Mouse (Mus musculus): ENCODE measurements around the gene Scfd2. TPM values are rescaled to one million over a fixed set of nuclear protein-coding genes. Genes with fewer than 3 reads are reported as not detected.

Scfd2 gene
- polyA plus RNA-seq, 1 experiment from 2014 or later: 3.7 TPM

DNA sequence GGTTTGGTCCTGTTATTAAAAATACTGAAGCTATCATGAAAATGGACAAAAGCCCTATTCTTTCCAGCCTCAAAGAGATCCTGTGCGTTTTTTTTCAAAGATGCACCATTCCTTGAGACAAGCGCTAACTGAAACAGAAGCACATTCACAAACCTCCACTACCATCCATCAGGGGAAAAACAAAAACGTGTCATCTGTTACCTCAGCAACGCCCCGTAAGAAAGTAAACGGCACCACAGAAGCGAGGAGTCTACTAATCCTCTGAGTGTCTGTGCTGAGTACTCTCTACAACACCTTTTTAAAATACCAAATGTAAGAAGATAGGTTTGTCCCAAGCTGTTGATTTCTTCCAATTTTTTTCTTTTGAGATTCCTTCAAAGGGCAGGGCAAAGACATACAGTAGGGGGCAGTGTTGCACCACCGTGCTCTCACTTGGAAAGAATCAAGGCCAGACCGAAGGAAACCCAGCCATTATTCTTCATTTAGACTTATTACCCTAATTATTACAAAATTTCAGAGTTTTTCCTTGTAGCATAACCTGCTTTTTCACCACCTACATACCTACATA is 97.9 kb downstream of the Scfd2 start:
- H3K36me3 ChIP-seq (ENCODE audit: inconsistent target): no peaks in the 10 kb centered on the region
- no peak overlapping the region for H3K4me3 ChIP-seq (ENCODE audit: inconsistent target)
- no peak overlapping the region for H3K27ac ChIP-seq
- WGBS (ENCODE audit: missing documents): 17% methylated on average over 9 of the region's 9 CpGs
- no peaks in the 10 kb centered on the region for H3K79me2 ChIP-seq (ENCODE audit: inconsistent target)

- WGBS (ENCODE audit: missing documents): 17% methylated on average over 14 of the region's 14 CpGs
- H3K4me3 ChIP-seq (ENCODE audit: inconsistent target): no peak overlapping the region
- H3K27ac ChIP-seq: no peak overlapping the region
- H3K79me2 ChIP-seq (ENCODE audit: inconsistent target): no peaks in the 10 kb centered on the region
- no peaks in the 10 kb centered on the region for H3K36me3 ChIP-seq (ENCODE audit: inconsistent target)
Measured at GRCm38 (mm10) chr5:74432879-74433539, 98.5 kb downstream of the Scfd2 start.

GRCm38 (mm10) chr5:74420615-74421132 is 110.9 kb downstream of the Scfd2 start:
- 59% methylated on average over 5 of the region's 5 CpGs for WGBS (ENCODE audit: missing documents)
- Histone ChIP-seq H3K27ac (no peak overlapping the region), H3K4me3 (ENCODE audit: inconsistent target) (no peak overlapping the region), H3K36me3 (ENCODE audit: inconsistent target) (no peaks in the 10 kb centered on the region), H3K79me2 (ENCODE audit: inconsistent target) (no peaks in the 10 kb centered on the region)

- WGBS (ENCODE audit: missing documents): 97% methylated on average over 3 of the region's 3 CpGs
- no peaks in the 10 kb centered on the region for H3K36me3 ChIP-seq (ENCODE audit: inconsistent target)
- H3K27ac ChIP-seq: no peak overlapping the region
- no peak overlapping the region for H3K4me3 ChIP-seq (ENCODE audit: inconsistent target)
- H3K79me2 ChIP-seq (ENCODE audit: inconsistent target): no peaks in the 10 kb centered on the region
Measured at GRCm38 (mm10) chr5:74412557-74412956, 119.0 kb downstream of the Scfd2 start.

DNA sequence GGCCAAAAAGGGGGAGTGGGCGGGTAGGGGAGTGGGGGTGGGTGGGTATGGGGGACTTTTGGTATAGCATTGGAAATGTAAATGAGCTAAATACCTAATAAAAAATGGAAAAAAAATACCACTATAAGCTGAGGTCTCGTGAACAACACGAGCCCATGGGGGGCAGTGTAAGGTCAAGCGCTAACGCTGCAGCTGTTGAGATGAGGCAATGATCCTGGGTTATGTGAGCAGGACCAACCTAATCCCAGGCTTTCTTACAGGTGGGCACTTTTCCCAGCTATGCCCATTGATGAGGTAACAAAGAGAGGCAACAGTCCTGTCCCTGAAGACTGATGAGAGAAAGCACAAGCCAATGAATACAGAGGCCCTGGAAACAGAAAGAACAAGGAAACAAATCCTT is 126.7 kb downstream of the Scfd2 start:
- no peaks in the 10 kb centered on the region for H3K36me3 ChIP-seq (ENCODE audit: inconsistent target)
- WGBS (ENCODE audit: missing documents): 95% methylated on average over 4 of the region's 5 CpGs
- H3K79me2 ChIP-seq (ENCODE audit: inconsistent target): no peaks in the 10 kb centered on the region
- no peak overlapping the region for H3K4me3 ChIP-seq (ENCODE audit: inconsistent target)
- H3K27ac ChIP-seq: no peak overlapping the region

GRCm38 (mm10) chr5:74404083-74404482 is 127.5 kb downstream of the Scfd2 start:
- H3K4me3 ChIP-seq (ENCODE audit: inconsistent target): no peak overlapping the region
- H3K27ac ChIP-seq: no peak overlapping the region
- H3K79me2 ChIP-seq (ENCODE audit: inconsistent target): no peaks in the 10 kb centered on the region
- WGBS (ENCODE audit: missing documents): 14% methylated on average over 5 of the region's 5 CpGs
- no peaks in the 10 kb centered on the region for H3K36me3 ChIP-seq (ENCODE audit: inconsistent target)

GRCm38 (mm10) chr5:74402626-74403025 is 128.9 kb downstream of the Scfd2 start:
- Histone ChIP-seq H3K36me3 (ENCODE audit: inconsistent target) (no peaks in the 10 kb centered on the region), H3K4me3 (ENCODE audit: inconsistent target) (no peak overlapping the region), H3K79me2 (ENCODE audit: inconsistent target) (no peaks in the 10 kb centered on the region), H3K27ac (no peak overlapping the region)
- 51% methylated on average over 4 of the region's 4 CpGs for WGBS (ENCODE audit: missing documents)

DNA sequence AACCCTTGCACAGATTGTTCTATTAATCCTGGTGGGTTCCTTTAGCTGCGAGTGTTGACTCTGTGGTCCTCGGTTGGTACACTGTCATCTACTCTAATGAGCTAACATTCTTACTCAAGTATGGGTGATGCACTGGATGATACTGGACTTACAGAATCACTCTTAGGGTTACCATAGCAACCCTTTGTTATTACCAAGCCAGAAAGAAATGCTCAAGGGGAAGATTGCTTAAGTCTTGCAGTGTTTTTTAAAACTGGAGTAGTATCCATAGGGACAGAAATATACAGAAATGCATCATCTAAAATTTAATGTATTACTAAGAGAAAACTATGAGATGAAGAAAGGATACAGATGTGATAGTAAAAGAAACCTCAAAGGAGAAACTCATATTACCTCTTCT is 139.8 kb downstream of the Scfd2 start:
- Histone ChIP-seq H3K79me2 (ENCODE audit: inconsistent target) (no peaks in the 10 kb centered on the region), H3K27ac (no peak overlapping the region), H3K4me3 (ENCODE audit: inconsistent target) (no peak overlapping the region), H3K36me3 (ENCODE audit: inconsistent target) (no peaks in the 10 kb centered on the region)
- WGBS (ENCODE audit: missing documents): 100% methylated on average over 2 of the region's 2 CpGs

- no peak overlapping the region for H3K4me3 ChIP-seq (ENCODE audit: inconsistent target)
- WGBS (ENCODE audit: missing documents): 91% methylated on average over 5 of the region's 5 CpGs
- no peaks in the 10 kb centered on the region for H3K36me3 ChIP-seq (ENCODE audit: inconsistent target)
Measured at GRCm38 (mm10) chr5:74391346-74391745, 140.2 kb downstream of the Scfd2 start.

GRCm38 (mm10) chr5:74388849-74389248 is 142.7 kb downstream of the Scfd2 start:
- no peaks in the 10 kb centered on the region for H3K79me2 ChIP-seq (ENCODE audit: inconsistent target)
- no peaks in the 10 kb centered on the region for H3K36me3 ChIP-seq (ENCODE audit: inconsistent target)
- 100% methylated on average over 2 of the region's 2 CpGs for WGBS (ENCODE audit: missing documents)
- no peak overlapping the region for H3K4me3 ChIP-seq (ENCODE audit: inconsistent target)
- no peak overlapping the region for H3K27ac ChIP-seq

More at GRCm38 (mm10) chr5:74391346-74391745, 140.2 kb downstream of the Scfd2 start:
- no peaks in the 10 kb centered on the region for H3K79me2 ChIP-seq (ENCODE audit: inconsistent target)
- H3K27ac ChIP-seq: no peak overlapping the region

DNA sequence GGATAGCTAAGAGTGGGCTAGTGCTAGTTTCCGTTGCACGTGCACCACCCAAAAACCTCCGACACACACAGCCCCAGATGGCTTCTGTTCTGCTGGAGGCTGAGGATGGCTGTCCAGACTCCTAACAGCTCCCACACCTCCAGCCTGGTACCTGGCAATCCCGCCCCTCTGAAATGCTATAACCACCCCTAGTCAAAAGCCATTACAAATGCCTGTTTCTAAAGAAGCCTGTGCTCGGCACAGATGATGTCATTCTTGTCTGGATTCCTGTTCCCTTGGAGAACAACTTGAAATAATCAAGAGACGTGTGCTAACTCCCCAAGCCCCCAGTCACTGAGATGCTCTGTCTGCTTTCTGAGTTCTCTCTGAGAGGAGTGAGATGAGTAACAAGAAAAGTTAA is 143.5 kb downstream of the Scfd2 start:
- Histone ChIP-seq H3K27ac (no peak overlapping the region), H3K4me3 (ENCODE audit: inconsistent target) (no peak overlapping the region), H3K79me2 (ENCODE audit: inconsistent target) (no peaks in the 10 kb centered on the region), H3K36me3 (ENCODE audit: inconsistent target) (no peaks in the 10 kb centered on the region)
- 97% methylated on average over 5 of the region's 6 CpGs for WGBS (ENCODE audit: missing documents)

DNA sequence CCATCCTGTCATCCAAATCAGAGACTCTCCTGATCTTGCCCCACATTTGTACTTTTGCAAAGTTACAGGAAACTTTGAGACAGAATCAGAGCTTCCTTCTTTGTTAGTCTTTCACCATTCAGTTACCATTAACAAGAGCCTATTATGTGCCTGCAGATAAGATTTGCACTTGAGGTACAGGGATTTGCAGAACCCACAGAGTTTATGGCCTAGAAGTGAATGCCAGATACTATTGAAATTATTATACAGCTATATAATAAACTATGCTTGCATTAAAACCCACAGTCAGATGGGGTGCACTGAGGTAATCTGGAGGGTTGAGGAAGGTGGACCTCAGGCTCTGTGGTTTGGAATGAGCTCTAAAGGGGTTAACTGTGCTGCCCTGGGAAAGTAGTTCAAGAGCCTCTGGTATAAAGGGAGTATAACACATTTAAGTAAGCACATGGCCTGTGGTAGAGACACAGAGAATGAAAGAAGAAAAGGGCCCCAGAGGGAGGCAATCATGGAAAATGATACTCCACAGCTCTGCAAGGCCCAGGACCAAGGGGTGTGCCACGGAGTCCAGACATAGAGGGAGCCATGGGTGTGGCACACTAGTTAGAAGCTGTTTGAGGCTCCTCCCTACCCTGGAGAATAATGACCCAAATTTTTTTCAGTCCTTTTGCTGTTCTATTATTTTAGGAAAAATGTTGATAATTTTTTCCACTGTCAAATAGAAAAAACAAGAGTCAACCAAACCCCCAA is 144.2 kb downstream of the Scfd2 start:
- no peak overlapping the region for H3K4me3 ChIP-seq (ENCODE audit: inconsistent target)
- H3K79me2 ChIP-seq (ENCODE audit: inconsistent target): no peaks in the 10 kb centered on the region
- 100% methylated on average over 1 of the region's 1 CpGs for WGBS (ENCODE audit: missing documents)
- no peak overlapping the region for H3K27ac ChIP-seq
- no peaks in the 10 kb centered on the region for H3K36me3 ChIP-seq (ENCODE audit: inconsistent target)

GRCm38 (mm10) chr5:74380045-74380444 is 151.5 kb downstream of the Scfd2 start:
- Histone ChIP-seq H3K27ac (no peak overlapping the region), H3K4me3 (ENCODE audit: inconsistent target) (no peak overlapping the region), H3K79me2 (ENCODE audit: inconsistent target) (no peaks in the 10 kb centered on the region), H3K36me3 (ENCODE audit: inconsistent target) (no peaks in the 10 kb centered on the region)
- 91% methylated on average over 5 of the region's 5 CpGs for WGBS (ENCODE audit: missing documents)

- Histone ChIP-seq H3K36me3 (ENCODE audit: inconsistent target) (no peaks in the 10 kb centered on the region), H3K27ac (no peak overlapping the region), H3K79me2 (ENCODE audit: inconsistent target) (no peaks in the 10 kb centered on the region), H3K4me3 (ENCODE audit: inconsistent target) (no peak overlapping the region)
- over 99% methylated on average over 9 of the region's 9 CpGs for WGBS (ENCODE audit: missing documents)
Measured at GRCm38 (mm10) chr5:74366710-74367101, 164.9 kb downstream of the Scfd2 start.

Measured in macrophage (primary cell).